Mouse (Mus musculus): Measurements from ENCODE around the gene Thap12. TPM values are rescaled to one million over a fixed set of nuclear protein-coding genes. Genes with fewer than 3 reads are reported as not detected.

Thap12 gene
- polyA plus RNA-seq, 1 experiment from 2014 or later: 53.6 TPM

- Histone ChIP-seq H3K4me2 (replicated peaks) (no peak overlapping the region), H3K27me3 (ENCODE audit: control insufficient read depth, insufficient read depth, low read length) (no peaks in the 10 kb centered on the region), H3K9ac (no peak overlapping the region), H3K4me3 (replicated peaks; ENCODE audit: low read length) (no peak overlapping the region), H3K9me3 (ENCODE audit: control insufficient read depth, low read length) (no peaks in the 10 kb centered on the region), H3K4me1 (replicated peaks; ENCODE audit: control insufficient read depth, insufficient read depth, low read length) (no peaks in the 10 kb centered on the region), H3K27ac (no peak overlapping the region), H3K36me3 (replicated peaks; ENCODE audit: control insufficient read depth, insufficient read depth) (peaks cover 57% of the 10 kb centered on the region)
- 78% methylated on average over 3 of the region's 3 CpGs for WGBS
- no peak for DNase-seq (ENCODE audit: low spot score)
- no peak for ATAC-seq (ENCODE audit: low FRiP score)
These were observed 14.5 kb downstream of the Thap12 start for GRCm38 (mm10) chr7:98717438-98717837.

- no peak overlapping the region for H3K27ac ChIP-seq
- H3K36me3 ChIP-seq (replicated peaks; ENCODE audit: control insufficient read depth, insufficient read depth): peaks cover 35% of the 10 kb centered on the region
- DNase-seq (ENCODE audit: low spot score) (no peak), ATAC-seq (ENCODE audit: low FRiP score) (no peak)
- H3K9me3 ChIP-seq (ENCODE audit: control insufficient read depth, low read length): no peaks in the 10 kb centered on the region
- no peaks in the 10 kb centered on the region for H3K27me3 ChIP-seq (ENCODE audit: control insufficient read depth, insufficient read depth, low read length)
- H3K4me3 ChIP-seq (replicated peaks; ENCODE audit: low read length): no peak overlapping the region
- H3K4me1 ChIP-seq (replicated peaks; ENCODE audit: control insufficient read depth, insufficient read depth, low read length): no peaks in the 10 kb centered on the region
- H3K4me2 ChIP-seq (replicated peaks): no peak overlapping the region
- WGBS: 92% methylated on average over 3 of the region's 3 CpGs
- H3K9ac ChIP-seq: no peak overlapping the region
These were observed 16.9 kb downstream of the Thap12 start for GRCm38 (mm10) chr7:98719761-98720160.

GRCm38 (mm10) chr7:98720731-98721130 is 17.8 kb downstream of the Thap12 start:
- 57% methylated on average over 3 of the region's 3 CpGs for whole genome bisulfite sequencing
- no peaks in the 10 kb centered on the region for H3K4me1 ChIP-seq (replicated peaks; ENCODE audit: control insufficient read depth, insufficient read depth, low read length)
- no peak overlapping the region for H3K4me3 ChIP-seq (replicated peaks; ENCODE audit: low read length)
- peaks cover 26% of the 10 kb centered on the region for H3K36me3 ChIP-seq (replicated peaks; ENCODE audit: control insufficient read depth, insufficient read depth)
- no peaks in the 10 kb centered on the region for H3K27me3 ChIP-seq (ENCODE audit: control insufficient read depth, insufficient read depth, low read length)
- ATAC-seq (ENCODE audit: low FRiP score): no peak
- DNase-seq (ENCODE audit: low spot score): no peak
- no peak overlapping the region for H3K4me2 ChIP-seq (replicated peaks)
- no peak overlapping the region for H3K27ac ChIP-seq
- H3K9me3 ChIP-seq (ENCODE audit: control insufficient read depth, low read length): no peaks in the 10 kb centered on the region
- no peak overlapping the region for H3K9ac ChIP-seq

GRCm38 (mm10) chr7:98721172-98721571 is 18.3 kb downstream of the Thap12 start:
- no peak overlapping the region for H3K9ac ChIP-seq
- DNase-seq (ENCODE audit: low spot score): no peak

GRCm38 (mm10) chr7:98721623-98722022 is 18.7 kb downstream of the Thap12 start:
- no peak overlapping the region for H3K9ac ChIP-seq
- H3K27me3 ChIP-seq (ENCODE audit: control insufficient read depth, insufficient read depth, low read length): no peaks in the 10 kb centered on the region
- no peaks in the 10 kb centered on the region for H3K4me1 ChIP-seq (replicated peaks; ENCODE audit: control insufficient read depth, insufficient read depth, low read length)
- H3K4me3 ChIP-seq (replicated peaks; ENCODE audit: low read length): no peak overlapping the region
- 60% methylated on average over 6 of the region's 6 CpGs for WGBS
- ATAC-seq (ENCODE audit: low FRiP score) (no peak), DNase-seq (ENCODE audit: low spot score) (no peak)
- no peak overlapping the region for H3K4me2 ChIP-seq (replicated peaks)
- no peaks in the 10 kb centered on the region for H3K9me3 ChIP-seq (ENCODE audit: control insufficient read depth, low read length)
- H3K27ac ChIP-seq: no peak overlapping the region
- peaks cover 17% of the 10 kb centered on the region for H3K36me3 ChIP-seq (replicated peaks; ENCODE audit: control insufficient read depth, insufficient read depth)

More at GRCm38 (mm10) chr7:98721172-98721571, 18.3 kb downstream of the Thap12 start:
- no peak for ATAC-seq (ENCODE audit: low FRiP score)
- WGBS: 59% methylated on average over 5 of the region's 5 CpGs
- Histone ChIP-seq H3K27ac (no peak overlapping the region), H3K4me1 (replicated peaks; ENCODE audit: control insufficient read depth, insufficient read depth, low read length) (no peaks in the 10 kb centered on the region), H3K9me3 (ENCODE audit: control insufficient read depth, low read length) (no peaks in the 10 kb centered on the region), H3K36me3 (replicated peaks; ENCODE audit: control insufficient read depth, insufficient read depth) (peaks cover 21% of the 10 kb centered on the region), H3K4me3 (replicated peaks; ENCODE audit: low read length) (no peak overlapping the region), H3K4me2 (replicated peaks) (no peak overlapping the region), H3K27me3 (ENCODE audit: control insufficient read depth, insufficient read depth, low read length) (no peaks in the 10 kb centered on the region)

GRCm38 (mm10) chr7:98725686-98726195 is 22.8 kb downstream of the Thap12 start:
- no peak overlapping the region for H3K9ac ChIP-seq
- H3K4me3 ChIP-seq (replicated peaks; ENCODE audit: low read length): no peak overlapping the region
- ATAC-seq (ENCODE audit: low FRiP score) (no peak), DNase-seq (ENCODE audit: low spot score) (no peak)
- H3K4me1 ChIP-seq (replicated peaks; ENCODE audit: control insufficient read depth, insufficient read depth, low read length): no peaks in the 10 kb centered on the region
- WGBS: 86% methylated on average over 6 of the region's 6 CpGs
- H3K27me3 ChIP-seq (ENCODE audit: control insufficient read depth, insufficient read depth, low read length): no peaks in the 10 kb centered on the region
- no peak overlapping the region for H3K27ac ChIP-seq
- no peak overlapping the region for H3K4me2 ChIP-seq (replicated peaks)
- no peaks in the 10 kb centered on the region for H3K9me3 ChIP-seq (ENCODE audit: control insufficient read depth, low read length)
- no peaks in the 10 kb centered on the region for H3K36me3 ChIP-seq (replicated peaks; ENCODE audit: control insufficient read depth, insufficient read depth)

- Histone ChIP-seq H3K4me2 (replicated peaks) (no peak overlapping the region), H3K27me3 (ENCODE audit: control insufficient read depth, insufficient read depth, low read length) (0 out of 2 replicates have a peak, but pooled peaks cover 5% of the 10 kb centered on the region), H3K4me3 (replicated peaks; ENCODE audit: low read length) (no peak overlapping the region), H3K9ac (no peak overlapping the region), H3K4me1 (replicated peaks; ENCODE audit: control insufficient read depth, insufficient read depth, low read length) (no peaks in the 10 kb centered on the region), H3K36me3 (replicated peaks; ENCODE audit: control insufficient read depth, insufficient read depth) (no peaks in the 10 kb centered on the region), H3K9me3 (ENCODE audit: control insufficient read depth, low read length) (no peaks in the 10 kb centered on the region), H3K27ac (no peak overlapping the region)
- DNase-seq (ENCODE audit: low spot score) (no peak), ATAC-seq (ENCODE audit: low FRiP score) (no peak)
- 97% methylated on average over 1 of the region's 1 CpGs for WGBS
These were observed 25.1 kb downstream of the Thap12 start for GRCm38 (mm10) chr7:98727986-98728385.

- 83% methylated on average over 3 of the region's 3 CpGs for WGBS
- H3K4me3 ChIP-seq (replicated peaks; ENCODE audit: low read length): no peak overlapping the region
These were observed 25.6 kb downstream of the Thap12 start for GRCm38 (mm10) chr7:98728499-98728898.

GRCm38 (mm10) chr7:98729661-98730271 is 26.9 kb downstream of the Thap12 start:
- H3K4me3 ChIP-seq (replicated peaks; ENCODE audit: low read length): 0 out of 2 replicates have a peak overlapping the region, but pooled peaks have one; percentile 8
- 14% methylated on average over 19 of the region's 19 CpGs for WGBS
- H3K4me1 ChIP-seq (replicated peaks; ENCODE audit: control insufficient read depth, insufficient read depth, low read length): no peaks in the 10 kb centered on the region
- peak overlapping the region; percentile 41 for H3K4me2 ChIP-seq (replicated peaks)
- H3K9me3 ChIP-seq (ENCODE audit: control insufficient read depth, low read length): no peaks in the 10 kb centered on the region
- H3K27ac ChIP-seq: no peak overlapping the region
- no peak; the same call in 1 of the 2 replicates for ATAC-seq (ENCODE audit: low FRiP score)
- H3K27me3 ChIP-seq (ENCODE audit: control insufficient read depth, insufficient read depth, low read length): 0 out of 2 replicates have a peak, but pooled peaks cover 5% of the 10 kb centered on the region
- DNase-seq (ENCODE audit: low spot score): peak; percentile 40
- H3K9ac ChIP-seq: 0 out of 2 replicates have a peak overlapping the region, but pooled peaks have one; percentile 35
- H3K36me3 ChIP-seq (replicated peaks; ENCODE audit: control insufficient read depth, insufficient read depth): no peaks in the 10 kb centered on the region

More at GRCm38 (mm10) chr7:98728499-98728898, 25.6 kb downstream of the Thap12 start:
- no peak for ATAC-seq (ENCODE audit: low FRiP score)
- Histone ChIP-seq H3K36me3 (replicated peaks; ENCODE audit: control insufficient read depth, insufficient read depth) (no peaks in the 10 kb centered on the region), H3K9me3 (ENCODE audit: control insufficient read depth, low read length) (no peaks in the 10 kb centered on the region), H3K4me2 (replicated peaks) (no peak overlapping the region), H3K4me1 (replicated peaks; ENCODE audit: control insufficient read depth, insufficient read depth, low read length) (no peaks in the 10 kb centered on the region), H3K27me3 (ENCODE audit: control insufficient read depth, insufficient read depth, low read length) (0 out of 2 replicates have a peak, but pooled peaks cover 5% of the 10 kb centered on the region), H3K9ac (no peak overlapping the region), H3K27ac (no peak overlapping the region)
- DNase-seq (ENCODE audit: low spot score): no peak

All from hindbrain, embryonic 14.5 days (tissue).